Mouse (Mus musculus): ENCODE measurements around the gene Decr2. TPM values are rescaled to one million over a fixed set of nuclear protein-coding genes. Genes with fewer than 3 reads are reported as not detected.
"Not testable (repeated sequence)": the region's sequence is repeated elsewhere in the genome, so short reads cannot be mapped to it uniquely, and the experiment has no call there.

The Decr2 gene
- polyA plus RNA-seq, 1 experiment from 2014 or later, result 44.8 TPM

DNA sequence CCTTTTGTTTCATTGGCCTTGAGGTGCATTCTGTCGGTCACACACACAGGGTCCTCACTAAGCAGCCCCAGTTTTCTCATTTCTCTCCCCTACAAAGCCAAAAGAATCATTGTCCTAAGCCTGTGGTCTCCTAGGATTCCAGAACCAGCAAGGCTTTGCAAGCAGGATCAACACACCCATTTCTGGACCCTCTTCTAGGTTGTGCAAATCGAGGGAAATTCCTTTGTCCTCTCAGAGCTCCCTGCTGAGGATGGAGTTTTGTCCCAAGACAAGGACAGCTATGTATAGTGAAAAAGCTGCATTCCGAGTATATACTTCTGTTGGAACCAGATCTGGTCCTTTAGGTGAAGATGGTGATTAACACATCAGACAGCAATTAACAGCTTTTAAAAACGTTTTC, 20.0 kb upstream of the Decr2 start:
- DNase-seq (ENCODE audit: low spot score), result no peak
- 35% methylated on average over 4 of the region's 4 CpGs for WGBS
- H3K9ac ChIP-seq (ENCODE audit: low read depth, low read length), result no peak overlapping the region
- peaks cover 9% of the 10 kb centered on the region; the same call in 1 of the 2 replicates for H3K27me3 ChIP-seq (ENCODE audit: insufficient read depth, low read length)
- no peaks in the 10 kb centered on the region for H3K36me3 ChIP-seq (ENCODE audit: insufficient read depth, low read length)
- H3K4me2 ChIP-seq (ENCODE audit: low read length), result no peak overlapping the region
- no peak overlapping the region for H3K4me3 ChIP-seq (replicated peaks; ENCODE audit: low read depth, low read length)
- TF ChIP-seq CTCF (IDR thresholded peaks at IDR 0.05; ENCODE audit: low read depth), result no peak
- H3K9me3 ChIP-seq (replicated peaks; ENCODE audit: low read length), result no peaks in the 10 kb centered on the region
- H3K27ac ChIP-seq, result no peak overlapping the region
- peaks cover 9% of the 10 kb centered on the region; the same call in 1 of the 2 replicates for H3K4me1 ChIP-seq (replicated peaks; ENCODE audit: insufficient read depth, low read length)
- no peak for ATAC-seq (replicated peaks; ENCODE audit: low FRiP score, low read depth)

DNA sequence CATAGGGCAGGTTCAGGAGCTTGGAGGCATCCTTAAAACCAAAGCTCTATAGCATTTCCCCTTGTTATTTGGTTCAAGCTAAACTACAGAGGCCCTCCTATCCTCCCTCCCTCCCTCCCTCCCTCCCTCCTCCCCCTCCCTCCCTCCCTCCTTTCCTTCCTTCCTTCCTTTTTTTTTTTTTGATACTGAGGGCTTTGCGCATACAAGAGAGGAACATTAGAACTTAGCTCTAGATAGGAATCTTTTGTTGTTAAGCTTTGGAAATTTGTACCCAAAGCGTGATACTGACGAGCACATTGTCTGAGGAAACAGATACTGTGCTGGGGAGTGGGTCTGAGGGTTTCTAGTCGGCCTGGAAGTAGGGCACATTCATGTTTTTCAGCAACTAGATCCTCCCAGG, 15.5 kb upstream of the Decr2 start:
- ATAC-seq (replicated peaks; ENCODE audit: low FRiP score, low read depth) (no peak), DNase-seq (ENCODE audit: low spot score) (no peak)
- no peak overlapping the region for H3K27ac ChIP-seq
- no peak overlapping the region for H3K4me2 ChIP-seq (ENCODE audit: low read length)
- no peaks in the 10 kb centered on the region for H3K36me3 ChIP-seq (ENCODE audit: insufficient read depth, low read length)
- no peak overlapping the region for H3K4me3 ChIP-seq (replicated peaks; ENCODE audit: low read depth, low read length)
- 55% methylated on average over 4 of the region's 4 CpGs for WGBS
- no peaks in the 10 kb centered on the region for H3K27me3 ChIP-seq (ENCODE audit: insufficient read depth, low read length)
- no peak overlapping the region for H3K9ac ChIP-seq (ENCODE audit: low read depth, low read length)
- no peaks in the 10 kb centered on the region for H3K4me1 ChIP-seq (replicated peaks; ENCODE audit: insufficient read depth, low read length)
- no peaks in the 10 kb centered on the region for H3K9me3 ChIP-seq (replicated peaks; ENCODE audit: low read length)
- TF ChIP-seq CTCF (IDR thresholded peaks at IDR 0.05; ENCODE audit: low read depth), result no peak

DNA sequence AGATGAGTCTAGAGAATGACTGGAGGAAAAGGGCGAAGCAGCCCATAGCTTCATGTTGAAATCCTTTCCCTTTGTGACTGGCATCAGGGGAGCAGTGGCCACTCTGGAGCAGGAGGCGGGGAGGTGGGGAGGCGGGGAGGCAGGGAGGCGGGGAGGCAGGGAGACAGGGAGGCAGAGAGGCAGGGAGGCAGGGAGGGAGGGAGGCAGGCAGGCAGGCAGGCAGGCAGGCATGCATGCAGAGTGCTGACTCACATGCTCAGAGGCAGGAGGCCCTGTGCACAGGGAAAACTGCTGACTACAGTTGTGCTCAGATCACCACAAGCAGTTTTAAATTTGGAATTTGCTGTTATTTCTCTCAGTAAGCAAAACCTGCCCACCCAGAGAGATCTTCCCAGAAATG, 11.3 kb upstream of the Decr2 start:
- no peak overlapping the region for H3K4me2 ChIP-seq (ENCODE audit: low read length)
- peak; percentile 80 for ATAC-seq (replicated peaks; ENCODE audit: low FRiP score, low read depth)
- H3K9ac ChIP-seq (ENCODE audit: low read depth, low read length), result no peak overlapping the region
- no peaks in the 10 kb centered on the region for H3K27me3 ChIP-seq (ENCODE audit: insufficient read depth, low read length)
- WGBS, result 36% methylated on average over 4 of the region's 4 CpGs
- peak; percentile 22 for DNase-seq (ENCODE audit: low spot score)
- no peak overlapping the region for H3K4me3 ChIP-seq (replicated peaks; ENCODE audit: low read depth, low read length)
- no peak for TF ChIP-seq CTCF (IDR thresholded peaks at IDR 0.05; ENCODE audit: low read depth)
- H3K36me3 ChIP-seq (ENCODE audit: insufficient read depth, low read length), result no peaks in the 10 kb centered on the region
- no peaks in the 10 kb centered on the region for H3K4me1 ChIP-seq (replicated peaks; ENCODE audit: insufficient read depth, low read length)
- no peak overlapping the region for H3K27ac ChIP-seq
- H3K9me3 ChIP-seq (replicated peaks; ENCODE audit: low read length), result no peaks in the 10 kb centered on the region

DNA sequence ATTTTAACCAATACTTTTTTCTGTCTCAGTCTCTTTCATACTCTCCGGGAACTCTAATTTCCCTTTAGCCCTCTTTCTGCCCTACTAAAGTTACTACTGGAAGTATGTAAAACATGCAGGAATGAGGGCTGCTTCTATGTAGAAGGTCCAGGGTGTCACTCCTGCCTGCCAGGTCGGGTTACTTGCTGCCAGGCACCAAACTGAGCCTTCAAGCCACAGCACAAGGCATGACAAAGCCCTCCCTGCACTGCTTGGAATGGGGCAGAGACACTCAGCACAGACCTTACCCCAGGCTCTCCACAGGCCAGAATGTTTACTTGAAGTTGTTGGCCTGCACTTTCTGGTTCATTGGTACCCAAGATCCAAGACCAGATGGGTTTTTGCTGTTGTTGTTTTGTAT, 10.0 kb upstream of the Decr2 start:
- WGBS, result 32% methylated on average over 2 of the region's 2 CpGs
- ATAC-seq (replicated peaks; ENCODE audit: low FRiP score, low read depth) (no peak), DNase-seq (ENCODE audit: low spot score) (no peak)
- no peaks in the 10 kb centered on the region for H3K36me3 ChIP-seq (ENCODE audit: insufficient read depth, low read length)
- no peak overlapping the region for H3K4me2 ChIP-seq (ENCODE audit: low read length)
- H3K9me3 ChIP-seq (replicated peaks; ENCODE audit: low read length), result no peaks in the 10 kb centered on the region
- no peaks in the 10 kb centered on the region for H3K27me3 ChIP-seq (ENCODE audit: insufficient read depth, low read length)
- no peak overlapping the region for H3K27ac ChIP-seq
- no peak for TF ChIP-seq CTCF (IDR thresholded peaks at IDR 0.05; ENCODE audit: low read depth)
- no peak overlapping the region for H3K4me3 ChIP-seq (replicated peaks; ENCODE audit: low read depth, low read length)
- no peaks in the 10 kb centered on the region for H3K4me1 ChIP-seq (replicated peaks; ENCODE audit: insufficient read depth, low read length)
- H3K9ac ChIP-seq (ENCODE audit: low read depth, low read length), result no peak overlapping the region

DNA sequence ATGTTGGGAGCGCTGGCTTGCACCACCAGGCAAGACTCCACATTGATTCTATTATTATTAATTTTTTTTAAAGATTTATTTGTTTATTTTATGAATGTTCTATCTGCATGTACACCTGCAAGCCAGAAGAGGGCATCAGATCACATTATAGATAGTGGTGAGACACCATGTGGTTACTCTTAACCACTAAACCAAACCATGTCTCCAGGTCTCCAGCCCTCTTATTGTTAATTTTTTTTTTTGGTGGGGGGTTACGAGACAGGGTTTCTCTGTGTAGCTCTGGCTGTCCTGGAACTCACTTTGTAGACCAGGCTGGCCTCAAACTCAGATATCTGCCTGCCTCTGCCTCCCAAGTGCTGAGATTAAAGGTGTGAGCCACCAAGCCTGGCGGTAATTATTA, 9.2 kb upstream of the Decr2 start:
- not testable (repeated sequence) for H3K4me3 ChIP-seq (replicated peaks; ENCODE audit: low read depth, low read length); ATAC-seq (replicated peaks; ENCODE audit: low FRiP score, low read depth); H3K9ac ChIP-seq (ENCODE audit: low read depth, low read length); H3K4me2 ChIP-seq (ENCODE audit: low read length); H3K36me3 ChIP-seq (ENCODE audit: insufficient read depth, low read length); H3K4me1 ChIP-seq (replicated peaks; ENCODE audit: insufficient read depth, low read length); H3K27ac ChIP-seq; H3K9me3 ChIP-seq (replicated peaks; ENCODE audit: low read length); H3K27me3 ChIP-seq (ENCODE audit: insufficient read depth, low read length)
- peak; percentile 40 for DNase-seq (ENCODE audit: low spot score)
- WGBS, result 61% methylated on average over 3 of the region's 3 CpGs
- peak; percentile 65 for TF ChIP-seq CTCF (IDR thresholded peaks at IDR 0.05; ENCODE audit: low read depth)

DNA sequence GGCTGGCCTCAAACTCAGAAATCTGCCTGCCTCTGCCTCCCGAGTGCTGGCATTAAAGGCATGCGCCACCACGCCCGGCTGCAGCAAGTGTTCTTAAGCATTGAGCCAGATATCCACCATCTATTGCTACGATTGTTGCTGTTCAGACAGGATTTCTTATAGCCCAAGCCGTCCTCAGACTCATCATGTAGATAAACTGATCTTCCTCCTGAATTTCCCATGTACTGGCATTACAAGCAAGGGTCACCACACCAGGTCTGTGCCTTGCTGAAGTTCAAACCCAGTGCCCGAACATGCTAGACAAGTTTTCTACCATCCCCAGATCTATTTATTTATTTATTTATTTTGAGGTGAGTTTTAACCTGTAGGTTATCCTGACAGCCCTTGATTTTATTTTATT, 8.3 kb upstream of the Decr2 start:
- no peak overlapping the region for H3K27ac ChIP-seq
- ATAC-seq (replicated peaks; ENCODE audit: low FRiP score, low read depth) (no peak), DNase-seq (ENCODE audit: low spot score) (no peak)
- H3K4me3 ChIP-seq (replicated peaks; ENCODE audit: low read depth, low read length), result no peak overlapping the region
- H3K4me1 ChIP-seq (replicated peaks; ENCODE audit: insufficient read depth, low read length), result no peaks in the 10 kb centered on the region
- WGBS, result 94% methylated on average over 7 of the region's 7 CpGs
- no peaks in the 10 kb centered on the region for H3K27me3 ChIP-seq (ENCODE audit: insufficient read depth, low read length)
- no peaks in the 10 kb centered on the region for H3K36me3 ChIP-seq (ENCODE audit: insufficient read depth, low read length)
- no peak overlapping the region for H3K4me2 ChIP-seq (ENCODE audit: low read length)
- no peak overlapping the region for H3K9ac ChIP-seq (ENCODE audit: low read depth, low read length)
- TF ChIP-seq CTCF (IDR thresholded peaks at IDR 0.05; ENCODE audit: low read depth), result no peak
- H3K9me3 ChIP-seq (replicated peaks; ENCODE audit: low read length), result no peaks in the 10 kb centered on the region

DNA sequence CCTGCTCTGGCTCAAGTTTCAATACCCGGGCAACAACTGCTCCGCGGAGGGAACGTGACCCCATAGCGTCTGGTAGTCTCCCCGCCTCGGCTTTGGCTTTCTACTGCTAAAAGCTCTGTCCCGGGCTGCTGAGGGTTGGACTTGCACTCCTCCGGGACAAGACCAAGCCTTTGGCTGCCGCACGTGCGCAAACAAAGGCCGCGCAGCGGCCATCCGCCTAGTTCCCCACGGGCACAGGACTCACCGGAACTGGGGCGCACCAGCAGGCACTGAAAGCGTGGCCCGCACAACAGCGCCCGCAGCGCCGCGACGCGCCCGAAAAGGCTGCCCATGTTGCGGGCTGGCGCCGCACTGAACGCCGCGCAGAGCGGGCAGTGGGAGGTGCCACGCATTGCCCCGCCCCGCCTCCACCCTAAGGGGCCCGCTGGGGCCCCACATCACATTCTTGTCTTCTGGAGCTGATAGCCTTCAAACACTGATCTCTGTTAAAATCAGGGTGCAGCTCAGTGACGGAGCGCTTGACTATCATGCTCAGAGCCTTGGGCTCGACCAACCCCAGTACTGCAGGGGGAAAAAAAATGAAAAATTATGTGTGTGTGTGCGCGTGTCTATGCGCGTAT, 5.1 kb upstream of the Decr2 start, which contains the start of gene Nme4:
Nme4 (minus strand) TSS at position 482 of the 620 bp plus-strand sequence.
- Histone ChIP-seq H3K36me3 (ENCODE audit: insufficient read depth, low read length) (no peaks in the 10 kb centered on the region), H3K27ac (peak within 1 kb of the TSS; percentile 64; the same call in 1 of the 2 replicates), H3K4me1 (replicated peaks; ENCODE audit: insufficient read depth, low read length) (no peaks in the 10 kb centered on the region), H3K9ac (ENCODE audit: low read depth, low read length) (peak within 1 kb of the TSS; percentile 81), H3K4me3 (replicated peaks; ENCODE audit: low read depth, low read length) (peak within 1 kb of the TSS; percentile 64), H3K9me3 (replicated peaks; ENCODE audit: low read length) (no peaks in the 10 kb centered on the region), H3K4me2 (ENCODE audit: low read length) (peak within 1 kb of the TSS; percentile 97), H3K27me3 (ENCODE audit: insufficient read depth, low read length) (no peaks in the 10 kb centered on the region)
- TF ChIP-seq CTCF (IDR thresholded peaks at IDR 0.05; ENCODE audit: low read depth), result no peak
- WGBS, result 3% methylated on average over 47 of the region's 47 CpGs
- no peak for ATAC-seq (replicated peaks; ENCODE audit: low FRiP score, low read depth)
- DNase-seq (ENCODE audit: low spot score), result peak; percentile 65
